Mouse (Mus musculus) kidney, postnatal 0 days (tissue): ENCODE data around the gene Ap1s3. TPM values are rescaled to one million over a fixed set of nuclear protein-coding genes. Genes with fewer than 3 reads are reported as not detected.

Experiments
- ATAC-seq: fragments of 200-750 bp; cut with Nextera tagmentation; replicated peaks from 2 replicates; pipeline ENCODE4 v1.8.0; 2017; ENCODE audit warnings: low read depth, moderate number of reproducible peaks, moderate TSS enrichment, moderate library complexity; ENCODE audit not compliant: low FRiP score
- DNase-seq: peaks from one replicate; pipeline ENCODE4 v3.0.0-alpha.2; 2016; ENCODE audit warnings: low spot score
- H3K27ac ChIP-seq: fragments of 300-500 bp; sonication (generic); 2 replicates; pipeline ENCODE4 v1.5.1; 2014; ENCODE audit warnings: mild to moderate bottlenecking
- H3K27me3 ChIP-seq: fragments of 300-500 bp; sonication (generic); 2 replicates; pipeline ENCODE4 v1.6.1; 2014; ENCODE audit warnings: low read length, mixed read lengths; ENCODE audit not compliant: insufficient read depth
- H3K36me3 ChIP-seq: fragments of 300-500 bp; sonication (generic); 2 replicates; pipeline ENCODE4 v1.6.1; 2014; ENCODE audit warnings: low read length, mixed read lengths; ENCODE audit not compliant: insufficient read depth
- H3K4me1 ChIP-seq: fragments of 300-500 bp; sonication (generic); replicated peaks from 2 replicates; pipeline ENCODE4 v1.6.1; 2014; ENCODE audit warnings: antibody characterized with exemption, low read length, mixed read lengths; ENCODE audit not compliant: insufficient read depth
- H3K4me2 ChIP-seq: fragments of 300-500 bp; sonication (generic); 2 replicates; pipeline ENCODE4 v1.6.1; 2014; ENCODE audit warnings: mild to moderate bottlenecking, low read length, moderate library complexity, mixed read lengths
- H3K4me3 ChIP-seq: fragments of 300-500 bp; sonication (generic); replicated peaks from 2 replicates; pipeline ENCODE4 v1.5.1; 2014; ENCODE audit warnings: low read depth, low read length
- H3K9ac ChIP-seq: fragments of 300-500 bp; sonication (generic); 2 replicates; pipeline ENCODE4 v1.6.1; 2014; ENCODE audit warnings: low read depth, low read length
- H3K9me3 ChIP-seq: fragments of 300-500 bp; sonication (generic); replicated peaks from 2 replicates; pipeline ENCODE4 v1.6.1; 2016; ENCODE audit warnings: low read length, inconsistent platforms, mixed read lengths
- CTCF ChIP-seq: IDR thresholded peaks from 2 replicates; pipeline ENCODE4 v1.5.1; 2016; ENCODE audit warnings: antibody characterized with exemption, low read depth, mild to moderate bottlenecking, moderate library complexity
- WGBS: fragments of 180-500 bp; shearing (Covaris S2); extraction: QIAGEN DNeasy Blood & Tissue Kit; methylation state at CpG from one replicate; pipeline ENCODE4 v1.1.7; 2014; 5-methylcytosine and 5-hydroxymethylcytosine counted together
- polyA plus RNA-seq: library from polyadenylated mRNA; unstranded; fragments of >200 nt; fragmentation: Nextera tagmentation; extraction: Ambion mirVana; gene quantifications from 2 replicates; pipeline ENCODE4 v1.2.1, GENCODE M21; 2015

Ap1s3 gene
- polyA plus RNA-seq, result 0.97 and 1.5 TPM in 2 replicates

- Histone ChIP-seq H3K4me3 (peak within 1 kb of the TSS; percentile 63), H3K36me3 (no peaks in the 10 kb centered on the region), H3K27ac (peak within 1 kb of the TSS; percentile 70), H3K4me1 (no peaks in the 10 kb centered on the region), H3K9ac (peak within 1 kb of the TSS; percentile 60), H3K9me3 (no peaks in the 10 kb centered on the region), H3K4me2 (peak within 1 kb of the TSS; percentile 96), H3K27me3 (0 out of 2 replicates have a peak, but pooled peaks cover 3% of the 10 kb centered on the region)
- ATAC-seq (peak; percentile 94), DNase-seq (peak; percentile 74)
- no peak for TF ChIP-seq CTCF
- under 1% methylated on average over 51 of the region's 51 CpGs for WGBS
Measured at GRCm38 (mm10) chr1:79671543-79672337, at the start of gene Ap1s3. Gene Ap1s3 (minus strand): TSS chr1:79671972.

GRCm38 (mm10) chr1:79714152-79714923 lies 42.6 kb upstream of the Ap1s3 start:
- DNase-seq (no peak), ATAC-seq (peak; percentile 78)
- Histone ChIP-seq H3K36me3 (no peaks in the 10 kb centered on the region), H3K4me3 (no peak overlapping the region), H3K4me1 (no peaks in the 10 kb centered on the region), H3K27me3 (no peaks in the 10 kb centered on the region), H3K27ac (no peak overlapping the region), H3K9ac (no peak overlapping the region), H3K4me2 (no peak overlapping the region), H3K9me3 (no peaks in the 10 kb centered on the region)
- TF ChIP-seq CTCF, result no peak
- WGBS, result 81% methylated on average over 13 of the region's 13 CpGs

- Histone ChIP-seq H3K4me3 (no peak overlapping the region), H3K4me2 (no peak overlapping the region), H3K27me3 (no peaks in the 10 kb centered on the region), H3K27ac (no peak overlapping the region), H3K9me3 (no peaks in the 10 kb centered on the region), H3K9ac (no peak overlapping the region), H3K4me1 (no peaks in the 10 kb centered on the region), H3K36me3 (no peaks in the 10 kb centered on the region)
- TF ChIP-seq CTCF, result no peak
- 85% methylated on average over 5 of the region's 5 CpGs for WGBS
- no peak for ATAC-seq
- no peak for DNase-seq
Measured at GRCm38 (mm10) chr1:79713081-79713480, 41.3 kb upstream of the Ap1s3 start.

- H3K27ac ChIP-seq, result peak overlapping the region; percentile 36
- no peaks in the 10 kb centered on the region; the same call in 1 of the 2 replicates for H3K36me3 ChIP-seq
- H3K9me3 ChIP-seq, result no peaks in the 10 kb centered on the region
- H3K27me3 ChIP-seq, result no peaks in the 10 kb centered on the region
- no peaks in the 10 kb centered on the region for H3K4me1 ChIP-seq
- WGBS, result 66% methylated on average over 18 of the region's 18 CpGs
- no peak for ATAC-seq
- no peak overlapping the region for H3K4me2 ChIP-seq
- H3K9ac ChIP-seq, result no peak overlapping the region
- H3K4me3 ChIP-seq, result no peak overlapping the region
- no peak for DNase-seq
- no peak for TF ChIP-seq CTCF
Measured at GRCm38 (mm10) chr1:79711147-79712126, 39.7 kb upstream of the Ap1s3 start.

GRCm38 (mm10) chr1:79710678-79711077 lies 38.9 kb upstream of the Ap1s3 start:
- no peaks in the 10 kb centered on the region; the same call in 1 of the 2 replicates for H3K36me3 ChIP-seq
- TF ChIP-seq CTCF, result no peak
- ATAC-seq (no peak), DNase-seq (no peak)
- H3K4me1 ChIP-seq, result no peaks in the 10 kb centered on the region
- no peak overlapping the region for H3K4me3 ChIP-seq
- no peak overlapping the region for H3K27ac ChIP-seq
- no peak overlapping the region for H3K4me2 ChIP-seq
- no peaks in the 10 kb centered on the region for H3K9me3 ChIP-seq
- WGBS, result 53% methylated on average over 4 of the region's 4 CpGs
- no peaks in the 10 kb centered on the region for H3K27me3 ChIP-seq
- no peak overlapping the region for H3K9ac ChIP-seq
